Mouse (Mus musculus) urinary bladder, postnatal 4 days (tissue): ENCODE measurements around the gene Bri3bp.
"Not testable (repeated sequence)": the region's sequence is repeated elsewhere in the genome, so short reads cannot be mapped to it uniquely, and the experiment has no call there.

Experiments
- DNase-seq, 2 experiments: peaks; one replicate each; pipeline ENCODE4 v3.0.0; 2021 to 2022; ENCODE audit warnings: low spot score in 2 of 2

Bri3bp gene

GRCm38 (mm10) chr5:125485031-125485778 lies 43.8 kb downstream of the Bri3bp start:
- DNase-seq, result no peak

GRCm38 (mm10) chr5:125486088-125486487 lies 44.7 kb downstream of the Bri3bp start:
- DNase-seq, result no peak

GRCm38 (mm10) chr5:125487375-125488115 lies 46.2 kb downstream of the Bri3bp start:
- DNase-seq, result no peak

GRCm38 (mm10) chr5:125488116-125488455 lies 46.7 kb downstream of the Bri3bp start:
- DNase-seq, result no peak

- not testable (repeated sequence) for DNase-seq
These were observed 47.6 kb downstream of the Bri3bp start for GRCm38 (mm10) chr5:125488953-125489352.

- no peak for DNase-seq
These were observed 49.7 kb downstream of the Bri3bp start for GRCm38 (mm10) chr5:125491107-125491506.

GRCm38 (mm10) chr5:125492379-125493092 lies 51.2 kb downstream of the Bri3bp start:
- no peak for DNase-seq

- no peak for DNase-seq
These were observed 51.7 kb downstream of the Bri3bp start for GRCm38 (mm10) chr5:125493093-125493423.

- no peak for DNase-seq
These were observed 54.3 kb downstream of the Bri3bp start for GRCm38 (mm10) chr5:125495655-125496054.

- no peak for DNase-seq
These were observed 56.6 kb downstream of the Bri3bp start for GRCm38 (mm10) chr5:125497821-125498600.

- no peak for DNase-seq
These were observed 60.1 kb downstream of the Bri3bp start for GRCm38 (mm10) chr5:125501505-125501904.

- DNase-seq, result no peak
These were observed 60.8 kb downstream of the Bri3bp start for GRCm38 (mm10) chr5:125502186-125502585.

GRCm38 (mm10) chr5:125503628-125504027 lies 62.3 kb downstream of the Bri3bp start:
- DNase-seq, result no peak

GRCm38 (mm10) chr5:125504692-125505091 lies 63.3 kb downstream of the Bri3bp start:
- DNase-seq, result no peak

GRCm38 (mm10) chr5:125505968-125506367 lies 64.6 kb downstream of the Bri3bp start:
- DNase-seq, result no peak

- no peak for DNase-seq
These were observed 66.2 kb downstream of the Bri3bp start for GRCm38 (mm10) chr5:125507582-125507981.

GRCm38 (mm10) chr5:125508006-125508405 lies 66.6 kb downstream of the Bri3bp start:
- no peak for DNase-seq

- DNase-seq, result no peak
These were observed 68.2 kb downstream of the Bri3bp start for GRCm38 (mm10) chr5:125509541-125509940.
